Mouse (Mus musculus): Measurements from ENCODE around the gene Siah3.

Siah3 gene

GRCm38 (mm10) chr14:75473061-75473930 is 17.5 kb downstream of the Siah3 start:
- DNase-seq, result no peak

GRCm38 (mm10) chr14:75475887-75476286 is 20.1 kb downstream of the Siah3 start:
- DNase-seq, result no peak

- no peak for DNase-seq
Measured at GRCm38 (mm10) chr14:75482231-75483175, 26.7 kb downstream of the Siah3 start.

- DNase-seq, result no peak
Measured at GRCm38 (mm10) chr14:75483176-75483546, 27.4 kb downstream of the Siah3 start.

DNA sequence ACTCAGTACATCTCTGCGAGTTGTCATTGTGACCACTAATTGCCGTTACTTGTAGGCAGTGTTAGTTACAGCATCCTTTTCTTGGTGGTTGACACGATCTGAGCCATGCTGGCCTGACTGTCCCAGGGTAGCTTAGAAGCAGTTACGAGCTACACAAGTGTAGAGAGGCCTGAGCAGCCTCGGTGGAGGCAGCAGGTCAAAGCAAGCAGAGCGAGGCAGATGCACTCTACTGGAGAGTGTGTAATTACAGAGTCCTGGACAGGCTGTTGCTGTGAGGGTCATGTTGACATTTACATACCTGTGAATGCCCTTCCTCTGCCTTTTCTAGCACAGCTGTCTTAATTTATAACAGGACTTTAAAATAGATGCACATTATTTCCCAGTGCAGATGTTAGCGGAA is 32.1 kb downstream of the Siah3 start:
- DNase-seq, result no peak

DNA sequence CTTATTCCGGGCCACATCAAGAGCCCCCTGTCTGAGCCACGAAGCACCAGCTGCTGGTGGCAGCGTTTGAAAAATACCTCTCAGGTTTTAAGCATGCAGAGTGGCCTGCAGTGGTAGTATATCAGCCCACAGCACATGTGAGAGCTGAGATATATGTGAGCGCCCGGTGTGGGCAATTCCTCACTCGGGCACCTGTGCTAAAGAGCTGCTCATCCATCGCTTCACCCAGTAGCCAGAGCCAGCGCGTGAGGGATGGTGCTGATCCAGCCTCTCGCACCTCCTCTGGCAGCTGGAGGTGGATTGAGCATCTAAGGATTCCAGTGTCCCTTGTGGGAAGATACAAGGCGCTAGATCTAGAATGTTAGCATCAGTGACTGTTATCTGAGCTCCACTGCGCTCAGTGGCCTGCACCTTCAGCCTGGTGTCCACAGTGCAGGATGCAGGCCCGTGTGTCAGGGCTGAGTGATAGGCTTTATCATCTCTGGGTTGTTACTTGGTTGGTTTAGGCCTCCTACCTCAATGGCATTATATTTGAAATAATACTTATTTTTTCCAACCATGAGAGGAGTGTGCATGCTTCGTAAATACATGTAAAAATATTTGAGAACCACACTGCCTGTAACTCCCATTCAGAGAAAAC is 37.9 kb downstream of the Siah3 start:
- DNase-seq, result no peak

DNA sequence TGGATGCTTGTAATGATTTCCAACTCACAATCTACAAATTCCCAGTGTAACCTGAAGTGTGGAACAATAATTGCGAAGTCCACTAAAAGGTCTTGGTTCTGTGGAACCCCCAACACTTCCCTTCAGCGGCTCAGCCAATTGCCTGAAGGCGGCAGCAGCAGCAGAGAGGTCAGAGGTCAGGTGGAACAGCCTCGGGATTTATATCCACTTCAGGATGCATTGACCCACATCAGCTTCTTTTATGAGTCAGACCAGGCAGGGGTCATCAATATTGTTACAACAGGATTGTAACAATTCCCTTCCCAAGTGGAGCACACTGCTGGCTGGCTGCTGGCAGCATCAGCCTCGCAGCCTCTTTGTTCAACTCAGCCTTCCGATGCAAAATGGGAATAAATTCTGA is 39.1 kb downstream of the Siah3 start:
- no peak for DNase-seq

- DNase-seq, result no peak
Measured at GRCm38 (mm10) chr14:75501501-75501990, 45.8 kb downstream of the Siah3 start.

DNA sequence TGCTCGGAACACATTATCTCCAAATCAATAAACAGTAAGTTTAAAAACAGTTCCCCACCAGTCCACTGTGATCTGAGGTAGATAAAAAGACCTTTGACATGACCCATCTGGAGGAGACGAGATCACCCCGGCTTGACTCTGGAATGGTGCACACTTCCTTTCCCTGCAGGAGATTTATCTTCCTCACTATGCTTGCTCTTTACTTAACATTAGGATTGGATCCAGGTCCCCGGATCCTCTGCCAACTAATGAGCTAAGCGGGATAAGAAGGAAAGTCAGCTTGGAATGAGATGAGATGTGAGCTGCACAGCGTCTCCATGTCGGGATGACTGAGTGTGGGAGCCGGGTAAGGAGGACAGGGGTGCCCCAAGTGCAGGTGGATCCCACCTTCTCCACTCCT is 46.7 kb downstream of the Siah3 start:
- peak; percentile 17 for DNase-seq

- DNase-seq, result no peak
Measured at GRCm38 (mm10) chr14:75504255-75504654, 48.5 kb downstream of the Siah3 start.

DNA sequence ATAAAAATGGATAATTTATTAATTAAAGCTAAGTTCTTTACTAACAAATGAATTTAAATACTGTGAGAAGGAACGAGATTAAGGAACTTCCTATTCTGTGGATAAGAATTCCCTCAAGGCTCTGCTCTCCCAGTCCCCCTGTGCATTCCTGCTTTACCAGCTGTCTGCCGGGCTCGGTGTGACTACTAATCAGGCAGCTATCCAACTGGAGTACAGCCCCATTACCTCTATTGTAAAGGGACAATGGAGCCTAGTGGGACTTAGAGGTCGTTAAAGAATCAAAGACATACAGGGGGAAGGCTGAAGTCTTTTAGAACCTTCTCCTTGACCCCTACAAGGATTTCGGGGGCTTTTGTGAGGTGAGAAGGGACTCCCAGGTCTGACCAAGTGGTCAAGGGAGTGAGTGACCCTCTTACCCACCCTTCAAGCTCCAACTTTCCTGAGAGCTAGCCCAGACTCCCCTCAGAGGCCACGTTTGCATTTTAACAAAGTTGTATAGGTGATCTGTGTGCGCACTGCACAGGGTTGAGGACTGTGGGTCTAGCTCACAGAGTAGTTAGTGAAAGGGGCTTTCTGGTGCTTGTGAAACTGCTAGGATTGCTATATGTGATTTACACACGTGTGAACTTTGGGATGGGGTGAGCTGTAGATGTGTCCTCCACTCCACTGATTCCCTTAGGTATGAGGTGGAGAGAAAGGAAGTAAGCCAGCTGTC is 49.5 kb downstream of the Siah3 start:
- DNase-seq, result no peak

GRCm38 (mm10) chr14:75506246-75506645 is 50.5 kb downstream of the Siah3 start:
- DNase-seq, result no peak

DNA sequence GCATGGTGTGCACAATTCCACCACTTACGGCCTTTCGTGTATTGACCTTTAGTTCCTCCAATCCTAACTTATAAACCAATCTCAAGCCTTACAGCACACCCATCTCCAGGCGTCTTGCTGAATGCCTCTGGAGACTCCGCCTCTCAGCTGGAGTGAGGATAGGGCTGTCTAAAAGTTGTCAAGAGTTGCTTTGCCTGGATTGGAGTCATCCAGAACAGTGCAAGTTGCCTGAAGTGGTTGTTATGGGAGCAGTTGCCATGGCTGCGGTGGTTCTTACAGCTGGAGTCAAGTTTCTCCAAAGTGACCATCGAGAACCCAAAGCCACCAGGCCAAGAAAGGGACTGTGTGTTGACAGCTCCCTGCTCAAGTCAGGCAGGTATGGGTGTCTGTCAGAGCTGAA is 54.3 kb downstream of the Siah3 start:
- DNase-seq, result no peak

DNA sequence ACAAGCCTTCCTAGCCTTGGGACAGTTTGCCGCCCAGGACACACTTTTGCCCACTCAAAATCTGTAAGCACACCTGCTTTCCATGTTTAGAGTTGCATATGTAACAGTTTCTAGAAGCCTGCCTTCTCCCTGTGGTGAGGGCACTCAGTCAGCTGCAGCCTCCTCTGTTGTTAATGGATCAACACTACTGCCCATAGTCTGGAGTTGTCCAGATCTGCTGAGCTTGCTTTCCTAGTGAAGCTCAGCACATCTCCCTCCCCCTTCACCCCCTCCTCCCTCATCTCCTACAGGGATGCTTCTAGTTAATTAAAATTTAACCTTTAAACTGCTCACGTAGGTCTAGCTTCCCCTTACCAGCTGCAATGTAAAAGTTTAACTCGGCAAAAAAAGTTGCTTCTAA is 57.2 kb downstream of the Siah3 start:
- DNase-seq, result peak; percentile 91

- DNase-seq, result no peak
Measured at GRCm38 (mm10) chr14:75516161-75516560, 60.4 kb downstream of the Siah3 start.

GRCm38 (mm10) chr14:75516917-75517595 is 61.3 kb downstream of the Siah3 start:
- no peak for DNase-seq

DNA sequence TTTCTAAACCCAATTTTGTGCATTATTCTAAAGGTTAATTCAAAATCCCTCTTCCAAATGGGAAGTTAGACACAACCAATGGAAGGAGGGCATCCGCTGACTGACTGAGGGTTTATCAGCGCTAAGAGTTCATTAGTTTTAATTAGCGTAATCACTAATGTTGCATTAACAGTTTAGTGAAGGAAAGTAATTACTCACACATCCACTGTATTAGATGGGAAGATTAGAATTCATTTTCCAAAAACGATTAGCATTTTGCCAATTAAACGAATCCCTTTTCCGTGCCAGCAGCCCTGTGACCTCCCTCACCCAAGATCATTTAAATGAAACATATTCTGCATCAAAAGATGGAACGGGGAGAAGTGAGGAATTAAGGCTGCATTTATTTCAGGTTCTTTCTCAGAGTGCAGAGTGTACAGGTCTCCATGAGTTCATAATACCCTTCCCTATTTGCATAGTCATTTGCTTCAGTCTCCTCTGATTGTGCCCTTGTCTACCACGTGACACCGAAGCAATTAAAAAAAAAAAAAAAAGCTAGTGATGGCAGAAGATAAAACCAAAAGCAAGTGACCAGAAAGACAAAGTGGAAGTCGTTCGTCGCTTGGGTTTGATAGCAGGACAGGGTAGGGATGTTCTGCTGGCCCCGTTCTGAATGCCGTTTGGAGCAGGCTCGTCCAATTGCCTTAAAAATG is 62.6 kb downstream of the Siah3 start:
- DNase-seq, result no peak

DNA sequence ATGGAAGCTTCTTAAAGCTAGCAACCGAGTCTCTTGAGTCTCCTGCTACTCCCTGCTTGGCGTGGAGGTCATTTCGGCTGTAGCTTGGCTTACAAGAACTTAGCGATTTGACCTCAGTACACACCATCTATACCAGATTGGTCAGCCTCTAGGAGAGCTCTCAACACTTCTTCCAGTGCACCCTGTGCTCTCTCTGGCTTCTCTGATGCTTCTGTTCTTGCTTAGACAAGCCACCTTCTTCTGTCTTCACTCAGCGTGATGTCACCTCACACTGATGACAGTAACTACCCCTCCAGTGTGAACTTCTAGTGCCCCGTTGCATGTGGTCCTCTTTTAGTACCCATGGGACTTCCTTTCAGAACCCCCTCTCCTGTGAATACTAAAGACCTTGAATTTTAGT is 63.1 kb downstream of the Siah3 start:
- DNase-seq, result no peak

DNA sequence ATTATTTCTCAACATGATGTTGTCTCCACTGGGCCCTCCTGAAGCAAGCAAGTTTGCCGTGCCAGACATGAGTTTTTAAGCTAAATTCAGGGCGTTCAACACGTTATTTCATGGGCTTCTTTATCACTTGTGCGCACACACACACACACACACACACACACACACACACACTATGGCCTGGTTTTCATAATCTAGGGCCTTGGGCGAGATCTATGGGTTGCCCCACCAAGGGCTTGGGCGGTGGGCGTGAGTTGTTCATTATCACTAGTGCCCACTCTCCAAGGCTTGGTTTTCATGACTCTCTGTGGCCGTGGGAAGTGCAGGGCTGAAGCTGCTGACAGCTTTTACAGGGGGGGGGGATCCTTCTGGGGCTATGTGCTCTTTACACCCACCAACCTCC is 63.9 kb downstream of the Siah3 start:
- no peak for DNase-seq

GRCm38 (mm10) chr14:75524648-75525047 is 68.9 kb downstream of the Siah3 start:
- DNase-seq, result no peak

Measured in kidney, adult 9 months (tissue).